Mouse (Mus musculus) CH12F3 (cell line): ENCODE data around the gene Fgf16.

Source experiments
- in situ Hi-C: fragments of 300-500 bp; cut with MboI; formaldehyde crosslinking; loops from 2 replicates; pipeline ENCODE4 v1.14.3; 2020; ENCODE audit warnings: low sequenced_read_pairs

Gene Fgf16

DNA sequence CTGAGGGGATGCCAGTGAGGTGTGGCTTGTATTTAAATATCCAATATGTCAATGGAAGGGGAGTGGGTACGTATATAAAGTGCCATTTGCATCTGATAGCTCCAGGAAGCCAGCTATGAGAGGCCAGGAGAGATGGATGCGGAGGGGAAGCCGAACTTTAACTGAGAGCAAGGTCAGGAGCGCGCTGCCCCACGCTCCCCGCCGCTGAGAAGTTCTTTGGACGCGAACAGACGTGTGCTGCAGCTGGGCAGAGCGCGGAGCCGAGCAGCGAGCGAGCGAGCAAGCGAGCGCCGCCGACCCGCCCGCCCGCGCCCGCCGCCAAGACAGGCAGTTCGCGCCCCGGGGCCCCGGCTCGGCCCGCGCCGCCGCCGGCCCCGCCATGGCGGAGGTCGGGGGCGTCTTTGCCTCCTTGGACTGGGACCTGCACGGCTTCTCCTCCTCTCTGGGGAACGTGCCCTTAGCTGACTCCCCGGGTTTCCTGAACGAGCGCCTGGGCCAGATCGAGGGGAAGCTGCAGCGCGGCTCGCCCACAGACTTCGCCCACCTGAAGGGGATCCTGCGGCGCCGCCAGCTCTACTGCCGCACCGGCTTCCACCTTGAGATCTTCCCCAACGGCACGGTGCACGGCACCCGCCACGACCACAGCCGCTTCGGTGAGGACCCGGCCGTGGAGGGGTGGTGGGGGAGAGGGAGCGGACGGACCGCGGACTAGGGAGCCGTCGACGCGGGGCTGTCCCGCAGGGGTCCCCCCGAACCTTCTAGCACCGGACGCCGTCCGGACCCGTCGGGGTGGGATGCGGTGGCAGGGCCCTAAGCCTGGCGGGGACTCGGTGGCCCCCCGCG is at the start of gene Fgf16:
Gene Fgf16, plus strand, starts transcription at position 118 of the 843 bp plus-strand sequence.
- in situ Hi-C loops = no loop called here

DNA sequence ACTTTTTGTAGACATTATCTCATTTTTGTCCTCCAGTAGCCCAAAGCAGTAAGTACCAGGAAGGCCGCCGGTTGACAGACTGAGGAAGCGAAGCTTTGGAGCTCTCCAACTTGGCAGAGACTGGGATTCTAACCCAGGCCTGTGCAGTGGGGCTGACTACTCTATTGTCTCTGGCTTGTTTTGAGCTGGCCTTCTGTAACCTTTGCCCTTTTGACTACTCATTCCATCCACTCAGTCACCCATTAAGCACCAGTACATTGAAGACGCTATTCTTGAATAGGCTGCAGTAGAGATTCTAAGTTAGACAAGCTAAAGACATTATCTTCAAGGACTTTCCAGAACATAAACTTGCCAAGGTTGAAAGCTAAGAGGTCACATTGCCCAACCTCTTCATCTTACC is 49.3 kb upstream of the Fgf16 start:
- in situ Hi-C loops = no loop called here

DNA sequence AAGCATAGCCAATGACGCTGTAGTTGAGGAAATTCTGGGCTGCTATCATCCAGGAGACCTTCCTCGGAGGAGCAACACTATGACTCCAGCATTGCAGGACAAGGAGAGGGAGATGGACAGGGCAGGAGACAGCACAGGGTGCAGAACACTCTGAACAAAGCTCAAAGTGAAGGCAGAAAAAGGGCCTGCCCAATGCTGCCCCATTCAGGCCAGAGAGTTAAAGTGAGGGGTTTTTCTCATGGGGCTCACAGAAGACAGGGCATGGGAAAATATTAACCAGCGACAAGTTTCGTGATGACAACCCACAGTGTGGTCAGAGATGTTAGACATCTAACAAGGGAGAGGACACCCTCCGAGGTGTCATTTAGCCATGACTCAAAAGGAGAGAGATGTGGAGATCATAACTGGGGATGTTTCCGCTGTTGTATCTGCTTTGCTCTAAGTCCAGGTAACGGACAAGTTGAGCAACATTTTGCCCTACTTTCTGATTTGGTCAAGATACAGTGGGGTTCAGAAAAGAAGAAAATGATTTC is 48.2 kb upstream of the Fgf16 start:
- in situ Hi-C loops = no loop called here

DNA sequence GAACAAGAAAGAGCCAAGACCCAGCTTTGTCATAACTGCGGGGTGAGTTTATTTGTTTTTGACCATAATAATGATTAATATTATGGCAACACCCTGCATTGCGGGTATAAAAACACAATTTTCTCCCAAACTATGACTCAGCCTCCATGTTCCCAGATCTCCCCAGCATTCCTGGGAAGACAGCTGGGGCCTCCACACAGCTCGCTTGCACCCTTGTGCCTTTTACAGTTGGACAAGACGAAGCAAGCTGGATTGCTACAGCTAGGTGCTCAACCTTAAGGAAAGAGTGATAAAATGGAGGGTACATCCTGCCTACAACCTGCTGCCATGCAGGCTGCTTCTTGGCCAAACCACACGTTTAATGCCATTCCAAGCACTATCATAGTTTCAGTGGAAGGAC is 45.7 kb upstream of the Fgf16 start:
- in situ Hi-C loops = no loop called here

DNA sequence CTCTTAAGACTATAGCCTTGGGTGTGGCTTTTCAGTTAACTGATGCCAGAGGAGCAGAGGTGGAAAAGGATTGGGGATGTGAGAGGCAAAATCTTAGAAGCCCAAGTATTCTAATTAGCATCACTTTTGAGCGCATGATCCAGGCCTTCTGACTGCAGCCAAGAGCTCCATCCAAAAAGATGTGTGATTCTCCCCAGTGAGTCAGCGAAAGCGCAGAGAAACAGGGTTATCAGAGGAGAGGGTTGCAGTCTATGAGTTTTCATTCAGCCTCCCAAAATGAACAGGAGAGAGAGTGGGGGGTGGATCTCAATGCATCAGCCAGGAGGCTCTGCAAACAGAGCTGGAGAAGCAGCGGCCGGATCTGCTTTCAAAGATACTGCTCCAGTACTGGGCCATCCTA is 45.1 kb upstream of the Fgf16 start:
- in situ Hi-C loops = no loop called here

DNA sequence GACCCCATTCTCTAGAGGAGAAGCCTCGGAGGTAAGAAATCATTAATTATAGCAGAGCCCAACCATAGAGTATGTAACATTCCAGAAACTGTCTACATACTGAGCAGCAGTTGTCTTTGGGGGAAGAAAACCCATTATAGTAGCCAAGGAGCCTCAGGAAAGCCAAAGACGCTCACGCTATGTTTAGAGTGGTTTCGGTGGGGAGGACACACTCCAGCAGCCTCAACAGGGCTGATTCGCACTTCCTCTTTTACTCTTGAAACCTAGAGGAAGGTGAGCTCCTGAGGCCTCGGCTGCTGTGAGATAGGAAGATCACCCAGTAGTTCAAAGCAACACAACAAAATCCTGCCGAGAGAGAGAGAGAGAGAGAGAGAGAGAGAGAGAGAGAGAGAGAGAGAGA is 39.9 kb upstream of the Fgf16 start:
- in situ Hi-C loops = no loop called here

DNA sequence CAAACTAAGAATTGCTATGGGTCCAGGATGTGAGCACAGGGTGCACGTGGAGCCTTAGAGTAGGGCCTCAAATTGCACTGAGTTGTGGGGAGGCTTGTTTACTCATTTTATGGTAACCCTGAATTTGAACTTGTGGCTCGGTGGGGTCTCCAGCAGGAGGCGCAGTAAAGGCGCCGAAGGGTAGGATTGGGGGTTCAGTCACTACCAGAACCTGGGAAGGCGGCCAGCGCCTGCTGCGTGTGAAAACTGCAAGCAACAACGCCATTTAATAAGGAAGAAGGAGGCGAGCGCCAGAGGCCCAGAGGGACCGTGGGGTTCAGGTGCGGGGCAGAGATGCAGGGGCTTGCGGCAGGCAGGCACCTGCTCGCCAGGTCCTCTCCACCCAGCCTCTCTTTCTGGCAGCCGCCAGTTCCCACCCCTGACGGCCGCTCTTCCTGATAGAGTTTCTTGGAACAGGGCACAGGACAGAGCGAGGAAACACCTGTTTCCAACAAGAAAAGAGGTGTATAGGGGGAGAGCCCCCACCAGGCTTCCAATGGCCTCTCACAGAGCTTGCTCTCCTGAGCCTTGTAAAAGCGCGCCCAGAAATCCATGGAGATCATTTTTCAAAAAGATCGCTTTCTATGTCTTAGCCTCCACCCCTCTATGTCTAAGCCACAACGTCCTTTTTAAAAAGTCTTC is 1.1 kb upstream of the Fgf16 start:
- in situ Hi-C loops = no loop called here

DNA sequence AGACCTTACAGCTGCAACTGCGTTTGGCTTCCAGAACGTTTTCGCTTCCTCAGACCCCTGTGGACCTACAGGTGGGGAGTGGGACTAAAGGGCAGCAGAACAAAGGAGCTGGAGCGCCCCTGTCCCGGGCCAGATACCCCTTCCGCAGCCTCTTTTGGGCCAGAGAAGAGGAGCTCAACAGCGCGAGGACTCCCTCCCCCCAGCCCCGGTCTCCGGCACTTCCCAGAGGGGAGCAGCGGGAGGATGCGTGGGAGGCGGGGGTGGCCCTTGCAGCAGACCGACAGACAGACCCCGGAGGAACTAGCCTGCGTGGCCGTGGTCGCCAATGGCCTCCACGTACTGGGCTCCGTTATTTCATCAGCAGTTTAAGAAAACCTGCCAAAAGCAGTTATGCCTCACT is 467 bp upstream of the Fgf16 start:
- in situ Hi-C loops = no loop called here

DNA sequence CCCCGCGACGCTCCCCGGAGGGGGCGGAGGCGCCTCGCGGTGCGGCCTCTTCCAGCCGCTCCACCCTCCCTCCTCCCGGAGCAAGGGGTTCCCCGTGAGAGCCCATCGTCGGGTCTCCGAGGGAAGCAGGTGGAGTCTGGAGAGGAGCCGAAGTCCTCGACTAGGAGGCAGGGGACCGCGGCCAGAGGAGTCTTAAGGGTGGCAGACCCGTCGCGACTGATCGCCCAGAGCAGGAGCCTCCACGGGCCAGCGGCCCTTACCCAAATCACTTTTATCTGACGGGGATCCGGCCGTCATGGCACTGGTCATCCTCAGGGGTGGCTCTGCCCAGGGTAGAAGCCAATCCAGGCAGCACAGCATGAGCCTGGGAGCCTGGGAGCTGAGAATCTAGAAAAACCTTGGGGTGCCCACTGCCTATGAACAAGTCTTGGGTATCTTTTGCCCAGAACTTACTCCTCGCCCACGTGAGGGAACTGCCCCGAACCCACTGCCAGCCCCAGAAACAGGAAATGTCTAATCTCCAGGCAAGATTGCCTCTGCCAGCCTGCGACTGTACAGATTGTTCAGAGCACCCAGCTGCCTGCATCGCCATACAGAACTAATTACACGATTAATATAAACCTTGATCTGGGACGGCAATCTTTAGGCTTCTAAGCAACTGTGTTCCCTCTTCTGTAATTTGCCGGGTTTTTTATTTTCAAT is 1.1 kb downstream of the Fgf16 start:
- in situ Hi-C loops = no loop called here

DNA sequence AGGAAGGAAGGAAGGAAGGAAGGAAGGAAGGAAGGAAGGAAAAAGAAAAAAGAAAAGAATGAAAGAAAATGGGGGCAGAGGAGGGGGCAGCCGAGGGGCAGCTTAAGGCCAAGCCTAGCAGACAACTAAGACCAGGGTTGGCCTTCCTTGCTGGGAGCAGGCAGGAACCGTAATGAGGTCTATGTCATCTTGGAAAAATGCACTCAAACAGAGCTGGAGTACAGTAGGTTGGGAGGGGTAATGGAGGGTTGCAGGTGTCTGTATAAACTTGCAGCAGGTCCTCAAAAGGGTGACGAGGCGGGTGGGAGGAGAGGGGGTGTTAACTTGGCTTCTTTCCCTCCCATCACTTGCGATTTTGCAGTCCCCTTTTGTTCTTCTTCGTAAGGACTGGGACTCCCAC is 1.9 kb downstream of the Fgf16 start:
- in situ Hi-C loops = no loop called here

DNA sequence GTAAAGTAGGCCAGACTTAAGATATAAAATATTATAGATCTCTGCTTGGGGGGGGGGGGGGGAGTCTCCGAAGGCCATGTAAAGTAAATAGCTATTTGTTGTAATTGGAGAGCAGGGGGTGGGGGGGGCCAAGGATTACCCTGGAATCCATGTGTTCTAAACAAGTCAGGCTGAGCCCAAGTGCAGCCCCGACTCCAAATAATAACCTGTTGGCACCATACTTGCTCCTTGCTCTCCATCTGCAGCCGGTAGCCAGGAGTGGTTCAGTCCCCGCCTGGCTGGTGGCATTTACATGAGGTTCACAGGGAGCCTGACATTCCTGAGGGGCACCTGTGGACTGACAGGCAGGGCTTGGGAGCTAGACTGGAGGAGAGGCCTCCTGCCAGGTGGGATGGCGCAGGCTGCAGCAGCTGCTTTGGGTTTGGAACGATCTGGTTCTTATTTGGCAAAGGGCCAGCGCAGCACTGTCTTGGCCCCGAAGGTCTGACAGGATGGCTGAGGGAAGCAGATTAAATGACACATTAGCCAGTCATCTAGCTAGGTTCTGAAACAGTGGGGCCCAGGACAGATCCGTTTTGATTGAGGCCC is 3.2 kb downstream of the Fgf16 start:
- in situ Hi-C loops = no loop called here

DNA sequence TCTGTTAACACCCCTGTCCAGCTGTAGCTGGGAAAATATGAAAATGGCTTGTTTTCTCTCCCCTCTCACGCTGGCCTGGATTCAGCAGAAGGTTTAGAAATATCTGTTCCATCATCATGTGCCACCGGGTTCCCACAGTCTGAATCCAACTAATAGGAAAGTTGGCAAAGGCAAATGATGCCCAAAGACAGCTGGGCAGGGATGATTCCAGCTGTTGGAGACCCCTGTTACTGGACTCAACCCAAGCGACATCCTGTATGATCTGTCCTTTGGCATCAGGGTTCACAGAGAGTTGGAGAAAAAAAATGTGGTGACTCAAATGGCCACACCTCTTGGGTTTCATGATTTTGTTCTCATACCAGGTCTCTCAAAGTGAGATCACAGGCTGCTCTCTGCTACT is 3.9 kb downstream of the Fgf16 start:
- in situ Hi-C loops = no loop called here

DNA sequence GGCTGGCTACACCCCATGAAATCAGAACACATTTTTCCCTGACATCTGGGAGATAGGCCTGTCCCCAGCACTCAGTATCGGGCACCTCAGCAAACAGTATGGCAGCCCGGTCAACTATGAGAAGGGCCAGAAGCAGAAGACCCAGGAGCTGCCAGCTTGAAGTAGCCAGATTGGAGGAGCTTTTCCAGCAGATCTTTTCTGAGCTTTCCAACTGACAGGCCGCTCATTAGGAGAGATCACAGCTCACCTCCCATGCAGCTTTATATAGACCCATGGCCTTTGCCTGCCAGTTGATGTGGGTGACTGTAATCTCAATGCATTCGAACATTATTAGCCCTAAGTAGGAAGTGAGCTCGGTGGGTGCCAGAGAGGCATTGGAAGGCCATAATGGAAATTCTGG is 9.2 kb downstream of the Fgf16 start:
- in situ Hi-C loops = no loop called here

DNA sequence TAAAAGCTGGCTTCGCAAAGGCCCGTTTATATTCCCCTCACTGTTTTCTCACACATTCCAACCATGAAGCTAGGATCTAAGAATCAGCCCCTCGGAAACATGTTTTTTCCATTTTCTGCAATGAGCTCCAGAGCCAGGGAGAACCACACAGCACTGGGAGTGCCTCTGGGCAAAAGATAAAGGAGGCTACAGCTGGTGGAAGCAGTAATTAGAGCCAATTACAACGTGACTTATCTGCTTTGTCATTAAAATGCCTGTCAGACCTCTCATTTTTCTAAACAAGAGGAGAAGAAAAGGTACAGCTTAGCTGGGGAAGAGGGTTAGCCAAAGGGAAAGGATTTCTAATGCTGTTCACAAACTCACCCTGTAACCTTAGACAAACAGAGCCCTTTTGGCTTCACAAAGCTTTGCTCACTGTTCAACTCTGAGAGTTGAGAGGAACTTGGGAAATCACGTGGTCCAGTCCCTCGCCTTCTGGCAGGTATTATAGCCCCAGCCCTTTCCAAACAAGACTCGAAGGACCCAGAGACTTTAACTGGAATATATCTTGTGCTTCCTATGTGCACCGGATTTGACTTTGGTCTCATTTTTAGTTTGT is 30.8 kb downstream of the Fgf16 start:
- in situ Hi-C loops = no loop called here

DNA sequence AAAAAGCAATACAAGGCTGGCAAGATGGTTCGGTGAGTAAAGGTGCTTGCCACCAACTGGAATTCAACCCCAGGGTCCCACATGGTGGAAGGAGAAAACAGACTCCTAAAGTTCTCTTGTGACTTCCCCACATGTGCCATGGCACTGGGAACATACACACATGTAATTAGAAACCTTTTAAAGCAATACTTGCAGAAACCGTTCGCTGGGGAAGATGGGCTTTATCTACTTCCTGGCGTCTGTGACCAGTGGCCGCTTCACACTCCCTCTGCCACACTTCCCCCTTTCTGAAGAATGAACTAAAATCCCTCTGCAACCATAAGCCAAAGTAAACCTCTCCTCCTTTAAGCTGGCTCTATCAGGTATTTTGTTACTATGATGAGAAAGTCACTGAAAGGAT is 60.4 kb downstream of the Fgf16 start:
- in situ Hi-C loops = no loop called here
